Mouse (Mus musculus): ENCODE data around the gene Ccr9. TPM values are rescaled to one million over a fixed set of nuclear protein-coding genes. Genes with fewer than 3 reads are reported as not detected.
"Not testable (repeated sequence)": the region's sequence is repeated elsewhere in the genome, so short reads cannot be mapped to it uniquely, and the experiment has no call there.

Gene Ccr9
- polyA plus RNA-seq, 1 experiment, result 0.20 TPM

- no peak overlapping the region for H3K4me3 ChIP-seq (replicated peaks; ENCODE audit: insufficient read depth, low read depth, low read length)
- DNase-seq, result no peak
- H3K27me3 ChIP-seq (ENCODE audit: control insufficient read depth, insufficient read depth, low read length), result no peaks in the 10 kb centered on the region
- TF ChIP-seq POLR2A (IDR thresholded peaks at IDR 0.05; ENCODE audit: borderline replicate concordance, insufficient read depth, low read length) (no peak), CTCF (IDR thresholded peaks at IDR 0.05; ENCODE audit: borderline replicate concordance, insufficient read depth, low read depth, low read length) (no peak)
- 70% methylated on average over 1 of the region's 1 CpGs for WGBS
- H3K27ac ChIP-seq (ENCODE audit: insufficient read depth, low read length), result no peak overlapping the region
- H3K4me1 ChIP-seq (ENCODE audit: control insufficient read depth, insufficient read depth, low read length), result no peaks in the 10 kb centered on the region
Observed at GRCm38 (mm10) chr9:123758156-123758555, 79.9 kb downstream of the Ccr9 start.

- 73% methylated on average over 4 of the region's 4 CpGs for WGBS
- Histone ChIP-seq H3K4me1 (ENCODE audit: control insufficient read depth, insufficient read depth, low read length) (no peaks in the 10 kb centered on the region; the same call in 1 of the 2 replicates), H3K4me3 (replicated peaks; ENCODE audit: insufficient read depth, low read depth, low read length) (no peak overlapping the region), H3K27ac (ENCODE audit: insufficient read depth, low read length) (no peak overlapping the region), H3K27me3 (ENCODE audit: control insufficient read depth, insufficient read depth, low read length) (no peaks in the 10 kb centered on the region)
- no peak for DNase-seq
- no peak for TF ChIP-seq CTCF (IDR thresholded peaks at IDR 0.05; ENCODE audit: borderline replicate concordance, insufficient read depth, low read depth, low read length)
- no peak for TF ChIP-seq POLR2A (IDR thresholded peaks at IDR 0.05; ENCODE audit: borderline replicate concordance, insufficient read depth, low read length)
Observed at GRCm38 (mm10) chr9:123758645-123759044, 80.4 kb downstream of the Ccr9 start.

- WGBS, result 90% methylated on average over 3 of the region's 3 CpGs
- Histone ChIP-seq H3K27ac (ENCODE audit: insufficient read depth, low read length) (no peak overlapping the region), H3K4me1 (ENCODE audit: control insufficient read depth, insufficient read depth, low read length) (no peaks in the 10 kb centered on the region; the same call in 1 of the 2 replicates), H3K4me3 (replicated peaks; ENCODE audit: insufficient read depth, low read depth, low read length) (no peak overlapping the region), H3K27me3 (ENCODE audit: control insufficient read depth, insufficient read depth, low read length) (no peaks in the 10 kb centered on the region)
- TF ChIP-seq CTCF (IDR thresholded peaks at IDR 0.05; ENCODE audit: borderline replicate concordance, insufficient read depth, low read depth, low read length), result no peak
- TF ChIP-seq POLR2A (IDR thresholded peaks at IDR 0.05; ENCODE audit: borderline replicate concordance, insufficient read depth, low read length), result no peak
- no peak for DNase-seq
Observed at GRCm38 (mm10) chr9:123760806-123761205, 82.6 kb downstream of the Ccr9 start.

GRCm38 (mm10) chr9:123762886-123763285, 84.6 kb downstream of the Ccr9 start:
- Histone ChIP-seq H3K4me1 (ENCODE audit: control insufficient read depth, insufficient read depth, low read length) (no peaks in the 10 kb centered on the region; the same call in 1 of the 2 replicates), H3K27me3 (ENCODE audit: control insufficient read depth, insufficient read depth, low read length) (no peaks in the 10 kb centered on the region), H3K4me3 (replicated peaks; ENCODE audit: insufficient read depth, low read depth, low read length) (no peak overlapping the region), H3K27ac (ENCODE audit: insufficient read depth, low read length) (no peak overlapping the region)
- no peak for TF ChIP-seq POLR2A (IDR thresholded peaks at IDR 0.05; ENCODE audit: borderline replicate concordance, insufficient read depth, low read length)
- no peak for TF ChIP-seq CTCF (IDR thresholded peaks at IDR 0.05; ENCODE audit: borderline replicate concordance, insufficient read depth, low read depth, low read length)
- WGBS, result 70% methylated on average over 4 of the region's 4 CpGs
- DNase-seq, result no peak

GRCm38 (mm10) chr9:123763771-123764170, 85.5 kb downstream of the Ccr9 start:
- Histone ChIP-seq H3K4me1 (ENCODE audit: control insufficient read depth, insufficient read depth, low read length) (no peaks in the 10 kb centered on the region; the same call in 1 of the 2 replicates), H3K4me3 (replicated peaks; ENCODE audit: insufficient read depth, low read depth, low read length) (no peak overlapping the region), H3K27me3 (ENCODE audit: control insufficient read depth, insufficient read depth, low read length) (no peaks in the 10 kb centered on the region), H3K27ac (ENCODE audit: insufficient read depth, low read length) (no peak overlapping the region)
- DNase-seq, result no peak
- no peak for TF ChIP-seq POLR2A (IDR thresholded peaks at IDR 0.05; ENCODE audit: borderline replicate concordance, insufficient read depth, low read length)
- no peak for TF ChIP-seq CTCF (IDR thresholded peaks at IDR 0.05; ENCODE audit: borderline replicate concordance, insufficient read depth, low read depth, low read length)
- WGBS, result 79% methylated on average over 3 of the region's 3 CpGs

- no peak for DNase-seq
- H3K4me3 ChIP-seq (replicated peaks; ENCODE audit: insufficient read depth, low read depth, low read length), result no peak overlapping the region
- 85% methylated on average over 3 of the region's 3 CpGs for WGBS
- H3K27me3 ChIP-seq (ENCODE audit: control insufficient read depth, insufficient read depth, low read length), result no peaks in the 10 kb centered on the region
- TF ChIP-seq CTCF (IDR thresholded peaks at IDR 0.05; ENCODE audit: borderline replicate concordance, insufficient read depth, low read depth, low read length) (no peak), POLR2A (IDR thresholded peaks at IDR 0.05; ENCODE audit: borderline replicate concordance, insufficient read depth, low read length) (no peak)
- H3K27ac ChIP-seq (ENCODE audit: insufficient read depth, low read length), result no peak overlapping the region
- H3K4me1 ChIP-seq (ENCODE audit: control insufficient read depth, insufficient read depth, low read length), result no peaks in the 10 kb centered on the region; the same call in 1 of the 2 replicates
Observed at GRCm38 (mm10) chr9:123766996-123767395, 88.8 kb downstream of the Ccr9 start.

- TF ChIP-seq POLR2A (IDR thresholded peaks at IDR 0.05; ENCODE audit: borderline replicate concordance, insufficient read depth, low read length), result no peak
- no peak for TF ChIP-seq CTCF (IDR thresholded peaks at IDR 0.05; ENCODE audit: borderline replicate concordance, insufficient read depth, low read depth, low read length)
Observed at GRCm38 (mm10) chr9:123768443-123768842, 90.2 kb downstream of the Ccr9 start.

GRCm38 (mm10) chr9:123769532-123769931, 91.3 kb downstream of the Ccr9 start:
- 75% methylated on average over 6 of the region's 6 CpGs for WGBS
- DNase-seq, result no peak
- no peaks in the 10 kb centered on the region for H3K27me3 ChIP-seq (ENCODE audit: control insufficient read depth, insufficient read depth, low read length)
- H3K4me1 ChIP-seq (ENCODE audit: control insufficient read depth, insufficient read depth, low read length), result no peaks in the 10 kb centered on the region
- TF ChIP-seq POLR2A (IDR thresholded peaks at IDR 0.05; ENCODE audit: borderline replicate concordance, insufficient read depth, low read length), result no peak
- no peak for TF ChIP-seq CTCF (IDR thresholded peaks at IDR 0.05; ENCODE audit: borderline replicate concordance, insufficient read depth, low read depth, low read length)
- no peak overlapping the region for H3K4me3 ChIP-seq (replicated peaks; ENCODE audit: insufficient read depth, low read depth, low read length)
- H3K27ac ChIP-seq (ENCODE audit: insufficient read depth, low read length), result no peak overlapping the region

More at GRCm38 (mm10) chr9:123768443-123768842, 90.2 kb downstream of the Ccr9 start:
- H3K4me1 ChIP-seq (ENCODE audit: control insufficient read depth, insufficient read depth, low read length), result no peaks in the 10 kb centered on the region; the same call in 1 of the 2 replicates
- DNase-seq, result no peak
- H3K27me3 ChIP-seq (ENCODE audit: control insufficient read depth, insufficient read depth, low read length), result no peaks in the 10 kb centered on the region
- no peak overlapping the region for H3K4me3 ChIP-seq (replicated peaks; ENCODE audit: insufficient read depth, low read depth, low read length)
- no peak overlapping the region for H3K27ac ChIP-seq (ENCODE audit: insufficient read depth, low read length)
- 79% methylated on average over 1 of the region's 1 CpGs for WGBS

- H3K4me1 ChIP-seq (ENCODE audit: control insufficient read depth, insufficient read depth, low read length); H3K27ac ChIP-seq (ENCODE audit: insufficient read depth, low read length); H3K27me3 ChIP-seq (ENCODE audit: control insufficient read depth, insufficient read depth, low read length); H3K4me3 ChIP-seq (replicated peaks; ENCODE audit: insufficient read depth, low read depth, low read length); DNase-seq: not testable (repeated sequence)
- 39% methylated on average over 2 of the region's 2 CpGs for WGBS
Observed at GRCm38 (mm10) chr9:123773299-123773698, 95.1 kb downstream of the Ccr9 start.

All from cerebellum, adult 2 months (tissue).